Mouse (Mus musculus) megakaryocyte, adult 5-6 weeks (primary cell): Measurements from ENCODE around the gene Rnasel. TPM values are rescaled to one million over a fixed set of nuclear protein-coding genes. Genes with fewer than 3 reads are reported as not detected.
"Not testable (repeated sequence)": the region's sequence is repeated elsewhere in the genome, so short reads cannot be mapped to it uniquely, and the experiment has no call there.

Source experiments
- ATAC-seq: 2 replicates; pipeline ENCODE4 v1.8.0; 2016; ENCODE audit warnings: mild to moderate bottlenecking, inconsistent platforms; ENCODE audit not compliant: poor library complexity, severe bottlenecking
- total RNA-seq, 2 experiments: library from RNA; stranded (forward) in 1 of 2; stranded (reverse) in 1 of 2; fragments of 153-499, 151-499 nt in 1 of 2; fragments of 221-1000, 200-1000 nt in 1 of 2; gene quantifications; 2 replicates each; pipeline versions ENCODE4 v1.2.3 to v1.2.4; 2015 to 2017

Gene Rnasel
- total RNA-seq, 2 experiments from 2014 or later, result 50.2 to 60.5 TPM

DNA sequence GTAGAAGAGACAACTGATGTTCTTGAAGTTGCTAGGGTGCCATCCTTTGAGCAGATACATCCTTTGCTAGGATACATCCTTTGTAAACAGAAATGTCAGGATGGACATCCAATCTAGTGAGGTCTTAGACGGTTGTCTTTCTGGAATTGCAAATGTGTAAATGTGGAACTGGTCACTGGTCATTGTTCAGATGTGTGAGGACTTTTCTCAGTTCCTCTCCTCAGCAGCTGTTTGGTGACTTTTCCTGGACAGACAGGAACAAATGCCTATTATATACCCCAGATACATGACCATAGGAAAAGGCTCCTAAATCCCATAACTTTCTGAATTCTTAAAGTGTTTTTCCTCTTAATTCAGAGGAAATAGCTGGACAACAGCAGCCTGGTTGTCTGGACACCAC, 18.1 kb downstream of the Rnasel start:
- no peak for ATAC-seq

DNA sequence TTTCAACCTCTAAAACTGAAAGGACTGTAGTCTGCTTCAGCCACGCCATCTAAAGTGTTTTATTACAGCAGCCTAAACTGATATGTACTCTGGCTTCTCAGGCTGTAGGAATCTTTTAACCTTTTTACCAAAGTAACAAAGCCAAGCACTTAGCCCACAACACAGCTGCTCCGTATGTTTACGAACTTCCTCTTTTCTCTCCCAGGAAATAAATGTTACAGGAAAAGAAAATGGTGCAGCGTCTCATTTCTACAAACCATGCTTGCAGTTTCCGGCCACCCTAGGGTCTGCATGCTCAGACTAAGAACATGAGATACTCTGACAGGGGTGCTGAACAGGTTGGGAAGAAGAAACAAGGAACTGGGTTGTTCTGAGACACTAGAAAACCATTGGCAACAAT, 19.2 kb downstream of the Rnasel start:
- ATAC-seq, result peak; percentile 53

DNA sequence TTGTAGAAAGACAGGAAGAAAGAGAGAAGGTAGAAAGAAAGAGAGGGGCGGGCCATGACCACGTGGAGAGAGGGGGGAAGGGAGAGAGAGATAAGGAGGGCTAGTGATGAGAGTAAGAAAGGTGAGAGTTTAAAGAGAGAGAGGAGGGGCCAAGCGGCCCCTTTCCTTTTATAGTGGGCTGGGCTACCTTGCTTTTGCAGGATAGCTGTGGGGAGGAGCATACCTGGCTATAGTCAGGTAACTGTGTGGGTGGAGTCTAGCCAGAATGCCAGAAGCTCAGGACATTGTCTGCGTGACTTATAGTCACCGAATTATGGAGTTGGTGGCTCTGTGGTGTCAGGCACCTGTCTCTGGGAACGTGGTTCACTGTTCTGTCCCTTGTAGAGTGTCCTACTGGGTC, 20.3 kb downstream of the Rnasel start:
- not testable (repeated sequence) for ATAC-seq

DNA sequence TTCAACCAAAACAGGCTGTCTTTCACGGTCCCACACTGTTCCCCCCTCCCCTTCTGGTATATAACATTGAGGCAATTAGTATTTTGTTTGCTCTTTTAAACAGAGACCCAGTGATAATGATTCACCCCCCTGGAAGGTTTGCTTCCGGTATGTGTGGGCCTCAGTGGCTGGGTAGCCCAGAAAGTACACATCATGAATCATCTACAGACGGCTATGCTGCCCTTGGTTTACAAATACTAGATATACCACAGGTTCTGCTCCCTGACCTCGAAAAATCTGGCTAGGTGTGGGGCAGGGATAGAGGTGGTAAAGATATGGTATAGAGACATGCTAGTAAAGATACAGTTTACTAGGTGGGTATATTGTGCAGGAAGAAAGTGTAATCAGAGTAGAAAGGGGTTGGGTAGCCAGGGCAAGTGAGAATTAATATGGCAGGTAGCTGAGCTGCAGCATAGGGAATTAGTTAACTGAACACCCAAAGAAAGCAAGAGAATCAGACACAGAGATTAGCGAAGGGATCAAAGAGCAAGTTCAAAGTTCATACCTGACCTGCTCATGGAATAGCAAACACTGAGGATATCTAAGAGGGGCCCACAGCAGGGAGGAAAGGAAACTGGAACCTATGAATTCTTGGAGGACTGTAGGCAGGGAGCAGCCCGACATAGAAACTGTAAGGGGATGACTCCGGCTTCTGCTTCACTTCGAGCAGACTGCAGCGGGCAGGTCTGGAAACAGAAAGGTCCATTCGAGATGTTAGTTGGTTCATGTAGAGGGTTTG, 21.0 kb downstream of the Rnasel start:
- ATAC-seq, result no peak

DNA sequence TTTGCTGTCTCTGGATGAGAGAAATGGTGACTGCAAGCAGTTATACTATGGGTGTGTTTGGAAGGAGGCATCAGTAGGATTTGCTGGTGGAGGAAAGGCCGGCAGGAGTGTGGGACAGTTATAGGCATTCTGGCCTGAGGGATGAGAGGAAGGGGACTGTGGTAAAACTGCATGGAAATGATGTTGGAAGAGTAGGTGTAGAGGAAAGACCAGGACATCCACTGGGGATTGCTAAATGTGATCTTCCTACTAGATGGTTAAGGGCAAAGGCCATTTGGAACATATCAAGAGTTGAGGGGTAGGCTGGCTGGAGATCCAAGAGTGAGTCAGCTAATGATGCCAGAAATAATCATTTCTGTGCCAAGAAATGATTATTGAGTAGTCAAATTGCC, 21.5 kb downstream of the Rnasel start:
- no peak for ATAC-seq

DNA sequence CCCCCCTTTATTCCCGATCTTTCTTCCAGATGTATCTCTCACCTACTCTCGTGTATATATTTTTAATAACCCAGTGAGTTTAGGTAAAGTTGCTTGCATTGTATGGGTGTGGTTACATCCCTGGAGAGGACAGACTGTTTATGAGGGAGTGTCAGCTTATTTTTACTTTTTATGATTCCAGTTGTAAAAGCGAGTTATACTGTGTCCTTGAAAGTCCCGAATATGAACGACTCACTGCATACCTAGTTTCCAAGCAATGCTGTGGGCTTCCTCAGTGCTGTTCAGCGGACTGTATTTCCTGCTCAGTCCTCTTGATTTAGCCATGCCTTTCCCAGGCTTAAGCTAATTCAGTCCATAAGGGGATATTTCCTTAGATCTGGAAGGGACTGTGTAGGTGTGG, 25.9 kb downstream of the Rnasel start:
- no peak for ATAC-seq

DNA sequence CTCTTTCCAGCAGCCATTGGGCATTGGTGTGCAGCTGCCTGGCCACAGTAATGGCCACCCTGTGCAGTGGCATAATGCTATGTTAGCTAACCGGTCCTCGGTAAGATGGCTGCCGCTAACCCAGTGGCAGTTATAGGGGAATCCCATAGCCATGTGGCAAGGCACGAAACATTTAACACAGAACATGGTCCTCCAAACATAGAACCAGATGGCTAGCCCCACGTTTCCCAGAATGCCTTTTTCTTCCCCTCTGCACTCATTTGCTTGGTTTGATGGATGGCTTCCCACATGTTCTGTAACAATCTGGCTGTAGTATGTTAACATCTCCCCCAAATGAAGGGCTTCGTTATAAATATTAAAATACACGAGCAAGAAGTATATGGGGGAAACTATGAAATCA, 27.0 kb downstream of the Rnasel start:
- ATAC-seq, result no peak

DNA sequence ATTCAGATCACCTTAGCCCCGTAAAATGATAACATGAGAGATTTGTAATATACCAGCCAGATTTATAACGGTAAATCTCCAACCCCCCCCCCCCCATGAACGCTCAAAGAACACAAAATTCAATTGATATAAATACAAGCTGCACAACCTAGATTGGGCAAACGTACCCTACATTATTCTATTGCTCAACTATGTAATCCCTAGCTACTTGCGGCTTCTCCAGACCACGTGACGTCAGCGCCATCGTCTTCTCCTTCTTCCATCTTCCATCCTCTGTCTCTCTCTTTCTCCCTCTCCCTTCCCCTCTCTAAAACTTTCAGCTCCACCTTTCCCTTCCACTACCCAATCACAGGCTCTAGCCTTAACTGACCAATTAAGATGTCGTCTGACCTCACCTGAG, 29.0 kb downstream of the Rnasel start:
- no peak for ATAC-seq

DNA sequence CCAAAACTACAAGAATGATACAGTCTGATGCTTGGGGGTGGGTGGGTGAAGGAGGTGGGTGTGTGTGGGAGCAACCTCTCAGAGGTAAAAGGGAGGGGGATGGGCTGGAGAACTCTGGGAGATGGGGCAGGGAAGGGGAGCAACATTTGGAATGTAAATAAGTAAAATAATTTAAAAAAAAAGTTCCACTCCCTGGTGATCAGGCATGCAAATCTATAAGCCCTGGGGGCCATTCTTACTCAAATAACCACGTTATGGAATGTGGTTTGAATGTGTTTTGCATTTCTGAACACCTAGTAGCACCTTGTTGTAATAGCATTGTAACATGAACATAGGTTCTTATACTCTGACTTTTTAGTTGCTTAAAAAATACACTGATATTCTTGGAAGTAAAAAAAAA, 34.1 kb downstream of the Rnasel start:
- no peak for ATAC-seq

DNA sequence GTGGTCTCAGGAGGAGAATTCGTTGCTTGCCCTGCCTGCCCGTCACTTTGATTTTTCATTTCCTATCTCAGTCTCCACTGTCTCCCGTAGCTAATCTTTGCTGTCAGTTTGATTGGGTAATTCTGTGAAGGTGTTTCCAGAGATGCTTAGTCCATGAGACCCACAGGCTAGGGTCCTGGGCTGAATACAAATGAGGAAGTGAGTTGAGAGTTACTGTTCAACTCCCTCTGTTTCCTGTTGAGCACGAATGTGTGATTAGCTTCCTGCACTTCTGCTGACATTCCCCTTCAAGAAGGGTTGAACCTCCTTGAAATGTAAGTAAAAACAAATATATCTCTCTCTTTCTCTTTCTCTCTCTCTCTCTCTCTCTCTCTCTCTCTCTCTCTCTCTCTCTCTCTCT, 36.4 kb downstream of the Rnasel start:
- ATAC-seq, result peak; percentile 79

DNA sequence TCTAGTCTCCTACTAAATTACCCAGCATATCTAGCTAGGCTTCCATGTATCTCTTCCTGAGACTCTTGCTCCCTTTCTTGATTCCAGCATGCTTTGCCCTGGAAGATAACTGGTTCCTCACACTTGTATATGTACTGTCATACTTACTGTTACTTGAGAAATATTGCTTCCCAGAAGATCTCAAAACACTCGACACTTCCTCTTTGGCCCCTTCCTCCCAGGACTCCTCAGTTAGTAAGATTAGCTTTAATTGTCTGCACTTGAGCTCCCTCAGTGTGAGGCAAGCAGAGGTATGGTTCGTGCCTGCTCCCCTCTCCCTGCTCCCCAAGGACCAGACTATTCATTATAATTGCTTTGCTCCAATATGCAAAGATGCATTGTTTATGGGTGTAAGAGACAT, 41.5 kb downstream of the Rnasel start:
- peak; percentile 74 for ATAC-seq

DNA sequence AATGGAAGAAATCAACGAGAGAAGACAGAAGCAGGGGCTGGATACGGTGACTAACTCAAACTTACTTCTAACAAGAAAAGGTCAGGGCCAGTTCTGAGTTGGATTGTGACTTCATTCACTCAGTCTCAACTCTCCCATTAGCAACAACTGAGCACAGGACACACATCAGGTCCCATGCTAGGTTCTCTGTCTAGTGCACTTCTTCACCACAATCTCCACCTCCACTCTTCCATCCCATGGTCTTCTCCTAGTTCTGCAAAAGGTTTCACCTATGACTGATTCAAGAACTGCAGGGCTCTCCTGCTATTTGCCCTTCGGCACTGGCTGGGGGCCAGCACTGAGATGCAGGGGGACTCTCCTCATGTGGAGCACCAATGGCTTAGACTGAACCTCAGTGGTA, 45.0 kb downstream of the Rnasel start:
- no peak for ATAC-seq

DNA sequence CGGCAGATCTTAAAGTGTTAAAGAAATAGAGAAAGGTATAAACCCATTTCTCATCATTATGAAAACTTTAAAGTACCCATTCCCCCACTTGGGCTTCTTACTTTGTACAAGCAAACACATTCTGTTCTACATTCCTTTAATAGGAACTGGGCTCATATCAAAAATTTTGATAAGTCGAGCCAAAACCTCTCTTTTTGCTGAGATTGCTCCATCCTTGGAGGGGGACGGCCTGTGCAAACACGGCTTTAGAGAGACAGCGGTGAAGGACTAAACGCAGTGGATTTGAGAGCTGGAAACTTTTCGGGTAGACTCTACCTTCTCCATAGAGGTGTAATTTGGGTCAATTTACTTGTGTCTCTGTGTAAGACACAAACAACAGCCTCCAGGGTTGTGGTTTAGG, 53.5 kb downstream of the Rnasel start:
- no peak for ATAC-seq

DNA sequence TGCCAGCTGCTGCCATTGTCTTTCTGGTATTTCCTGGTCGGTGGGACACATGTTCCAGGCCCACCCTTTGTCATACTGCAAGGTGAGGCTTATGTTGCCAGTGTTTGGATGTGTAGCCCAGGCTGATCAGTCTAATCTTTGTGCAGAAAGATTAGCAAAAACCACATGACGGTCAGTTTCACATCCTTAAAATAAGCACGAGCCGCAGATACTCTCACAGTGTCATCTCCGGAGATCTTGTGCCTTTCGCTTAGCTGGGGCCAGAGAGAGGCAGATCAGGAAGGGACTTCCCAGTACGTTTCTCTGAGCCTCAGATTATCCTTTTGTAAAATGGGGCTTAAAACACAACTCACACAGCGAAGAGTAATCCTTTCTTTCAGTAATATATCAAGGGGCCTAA, 54.3 kb downstream of the Rnasel start:
- peak; percentile 83 for ATAC-seq

DNA sequence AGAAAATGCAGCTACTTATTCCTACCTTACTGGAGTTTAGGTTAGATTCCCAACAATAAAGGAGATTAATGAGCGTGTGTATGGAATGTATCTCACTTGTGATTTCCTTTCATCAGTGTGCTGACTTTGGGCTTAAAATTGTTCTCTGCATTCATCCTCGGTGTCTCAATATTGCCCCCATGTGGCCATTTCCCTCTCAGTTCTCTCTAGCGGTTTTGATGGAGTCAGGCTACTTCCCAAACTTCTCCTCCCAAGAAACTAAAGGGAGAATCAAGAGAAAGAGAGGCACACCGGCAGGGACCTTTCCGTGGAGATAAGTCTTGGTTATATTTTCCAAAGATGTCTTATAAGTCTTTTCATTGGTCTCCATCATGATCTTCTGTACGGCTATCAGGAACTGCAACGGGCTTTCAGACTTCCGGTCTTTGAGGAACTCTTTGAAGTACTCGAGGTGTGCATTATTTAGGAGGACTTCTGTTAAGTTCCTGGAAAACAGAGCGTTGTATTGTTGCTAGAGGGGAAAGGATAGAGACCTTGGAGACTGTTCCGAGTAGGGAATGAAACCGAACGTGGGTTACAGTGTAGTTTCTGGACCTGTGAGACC, 58.3 kb downstream of the Rnasel start:
- peak; percentile 74 for ATAC-seq

Other genes with a start within 250 kb of the Rnasel start
- 8.5 and 9.4 TPM in 2 replicates for gene Npl, start 199.4 kb upstream of the Rnasel start, total RNA-seq (2015)
- gene Npl, start 199.4 kb upstream of the Rnasel start, total RNA-seq (2017), result 2.2 and 3.4 TPM in 2 replicates
- gene Rgs8, start 96.4 kb upstream of the Rnasel start, total RNA-seq (2015), result not detected in 2 replicates
- gene Rgs8, start 96.4 kb upstream of the Rnasel start, total RNA-seq (2017), result 0.33 TPM in 1 of 2 replicates, not detected in the other
- not detected in 2 replicates for gene Rgs16, start 9.1 kb upstream of the Rnasel start, total RNA-seq (2015)
- not detected in 2 replicates for gene Rgs16, start 9.1 kb upstream of the Rnasel start, total RNA-seq (2017)
- gene Rgsl1, start 94.7 kb downstream of the Rnasel start, total RNA-seq (2015), result not detected in 2 replicates
- not detected in 2 replicates for gene Rgsl1, start 94.7 kb downstream of the Rnasel start, total RNA-seq (2017)
- gene Teddm1b, start 124.9 kb downstream of the Rnasel start, total RNA-seq (2015), result 0.09 TPM in 1 of 2 replicates, not detected in the other
- gene Teddm1b, start 124.9 kb downstream of the Rnasel start, total RNA-seq (2017), result 0.18 TPM in 1 of 2 replicates, not detected in the other
- not detected in 2 replicates for gene Teddm1a, start 142.3 kb downstream of the Rnasel start, total RNA-seq (2015)
- not detected in 2 replicates for gene Teddm1a, start 142.3 kb downstream of the Rnasel start, total RNA-seq (2017)
- gene Glul, start 150.5 kb downstream of the Rnasel start, total RNA-seq (2015), result 58.1 and 63.4 TPM in 2 replicates
- gene Glul, start 150.5 kb downstream of the Rnasel start, total RNA-seq (2017), result 79.0 and 91.0 TPM in 2 replicates
- gene Teddm2, start 150.8 kb downstream of the Rnasel start, total RNA-seq (2015), result 0.55 and 0.56 TPM in 2 replicates
- gene Teddm2, start 150.8 kb downstream of the Rnasel start, total RNA-seq (2017), result 0.04 and 0.41 TPM in 2 replicates